In the genomic region with DNA sequence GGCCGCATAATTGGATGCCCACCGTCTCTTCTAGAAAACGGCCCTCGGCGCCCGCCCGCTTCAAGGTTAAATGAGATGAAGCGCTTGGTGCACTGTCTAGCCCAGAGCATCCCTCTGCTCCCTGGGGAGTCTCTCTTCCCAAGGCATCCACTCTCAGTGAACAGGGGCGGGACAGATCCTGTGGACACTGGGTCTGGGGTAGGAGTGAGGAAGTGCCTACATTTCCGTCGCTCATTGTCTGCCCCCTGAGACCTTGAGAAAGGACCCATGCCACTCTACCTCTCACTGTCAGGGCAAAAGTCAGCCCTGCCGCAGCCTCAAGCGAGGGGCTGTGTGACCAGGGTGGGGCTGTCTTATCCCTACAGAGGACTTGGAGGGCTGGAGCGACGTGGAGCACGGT, we compare ENCODE assay signal across 8 mouse cellular contexts. TPM values are rescaled to one million over a fixed set of nuclear protein-coding genes. Genes with fewer than 3 reads are reported as not detected.
A peak's percentile ranks its signal among the peaks of the same experiment; 100 is the strongest.
DNase-seq lines count a peak whose midpoint lies in the region; ATAC-seq and TF ChIP-seq lines count a peak whose summit lies in the region.

No protein-coding gene starts in this region.

- no peaks in the 10 kb centered on the region for H3K36me3 ChIP-seq in neural tube, embryonic 11.5 days (ENCODE audit: control insufficient read depth, insufficient read depth, low read length)
- H3K36me3 ChIP-seq in limb, embryonic 14.5 days (ENCODE audit: control insufficient read depth, insufficient read depth, low read length) = no peaks in the 10 kb centered on the region

- no peak overlapping the region for H3K27ac ChIP-seq in neural tube, embryonic 11.5 days (ENCODE audit: low read depth, low read length)
- no peak overlapping the region for H3K27ac ChIP-seq in limb, embryonic 14.5 days (replicated peaks; ENCODE audit: low read depth, low read length)

- ATAC-seq in neural tube, embryonic 11.5 days (ENCODE audit: insufficient read depth, low FRiP score, low TSS enrichment) = no peak
- no peak for ATAC-seq in limb, embryonic 14.5 days (ENCODE audit: low FRiP score, low read depth)
- ATAC-seq in megakaryocyte-erythroid progenitor cell, adult 5-6 weeks (replicated peaks; ENCODE audit: low FRiP score, low TSS enrichment, poor library complexity, severe bottlenecking) = no peak
- ATAC-seq in cerebellum, adult (ENCODE audit: insufficient number of reproducible peaks, low FRiP score, low TSS enrichment) = no peak
- no peak for ATAC-seq in frontal cortex, adult (ENCODE audit: low TSS enrichment)

- H3K9me3 ChIP-seq in neural tube, embryonic 11.5 days (ENCODE audit: control insufficient read depth, low read length) = no peaks in the 10 kb centered on the region
- H3K9me3 ChIP-seq in limb, embryonic 14.5 days (ENCODE audit: control insufficient read depth, low read length) = no peaks in the 10 kb centered on the region

- peaks cover 59% of the 10 kb centered on the region for H3K27me3 ChIP-seq in neural tube, embryonic 11.5 days (ENCODE audit: control insufficient read depth, insufficient read depth, low read length)
- H3K27me3 ChIP-seq in limb, embryonic 14.5 days (ENCODE audit: control insufficient read depth, insufficient read depth, low read length) = peaks cover 64% of the 10 kb centered on the region

- peak; percentile 34 for DNase-seq in cerebellum, adult 11-12 months
- no peak for DNase-seq in cerebellum, postnatal 36 days
- no peak for DNase-seq in neural tube, embryonic 11.5 days (ENCODE audit: low spot score)
- no peak for DNase-seq in neural tube, embryonic 10.5 days (ENCODE audit: extremely low spot score, low spot score)
- DNase-seq in limb, embryonic 14.5 days (ENCODE audit: low spot score) = no peak

- peak overlapping the region; percentile 35; the same call in 1 of the 2 replicates for H3K4me2 ChIP-seq in neural tube, embryonic 11.5 days (ENCODE audit: low read depth)
- peak overlapping the region; percentile 56; the same call in 1 of the 2 replicates for H3K4me2 ChIP-seq in limb, embryonic 14.5 days (replicated peaks; ENCODE audit: low read depth, low read length, severe bottlenecking)

- peak overlapping the region; percentile 2; the same call in 1 of the 2 replicates for H3K4me3 ChIP-seq in neural tube, embryonic 11.5 days (ENCODE audit: low read depth, low read length)
- H3K4me3 ChIP-seq in limb, embryonic 14.5 days (replicated peaks; ENCODE audit: low read length) = peak overlapping the region; percentile 33

- 2% methylated on average over 16 of the region's 16 CpGs for WGBS in neural tube, embryonic 11.5 days
- WGBS in limb, embryonic 14.5 days = 2% methylated on average over 16 of the region's 16 CpGs

- H3K4me1 ChIP-seq in neural tube, embryonic 11.5 days (ENCODE audit: control insufficient read depth, insufficient read depth, low read length) = peaks cover 16% of the 10 kb centered on the region
- 0 out of 2 replicates have a peak, but pooled peaks cover 11% of the 10 kb centered on the region for H3K4me1 ChIP-seq in limb, embryonic 14.5 days (ENCODE audit: control insufficient read depth, insufficient read depth, low read length)

- TF ChIP-seq POLR2A in limb, embryonic 14.5 days (IDR thresholded peaks at IDR 0.05; ENCODE audit: borderline replicate concordance, extremely low read depth, insufficient read depth, insufficient read length) = no peak

- H3K9ac ChIP-seq in neural tube, embryonic 11.5 days (ENCODE audit: low read length) = peak overlapping the region; percentile 4; the same call in 1 of the 2 replicates
- no peak overlapping the region for H3K9ac ChIP-seq in limb, embryonic 14.5 days (ENCODE audit: low read depth, low read length, severe bottlenecking)

RNA-seq across cellular contexts. Expression of gene Fbxo2, which starts 4.0 kb away (rescaled TPM):
- 1.3 and 2.8 TPM in 2 replicates for polyA plus RNA-seq in neural tube, embryonic 11.5 days (2014; fragmentation: Nextera tagmentation; extraction: Ambion mirVana)
- 4.2 and 4.4 TPM in 2 replicates for polyA plus RNA-seq in limb, embryonic 14.5 days (2012; rRNA removed)
- polyA plus RNA-seq in limb, embryonic 14.5 days (2014; fragmentation: Nextera tagmentation; extraction: Ambion mirVana) = 4.3 and 6.7 TPM in 2 replicates
- not detected in 2 replicates for total RNA-seq in megakaryocyte-erythroid progenitor cell, adult 5-6 weeks (2014; fragmentation: Nextera tagmentation)
- not detected in 2 replicates for total RNA-seq in megakaryocyte-erythroid progenitor cell, adult 5-6 weeks (2017)

RNA-seq across cellular contexts. Expression of gene Fbxo44, which starts 4.2 kb away (rescaled TPM):
- 59.6 and 60.8 TPM in 2 replicates for polyA plus RNA-seq in neural tube, embryonic 11.5 days (2014; fragmentation: Nextera tagmentation; extraction: Ambion mirVana)
- 21.1 and 24.7 TPM in 2 replicates for polyA plus RNA-seq in limb, embryonic 14.5 days (2012; rRNA removed)
- 8.1 and 10.8 TPM in 2 replicates for polyA plus RNA-seq in limb, embryonic 14.5 days (2014; fragmentation: Nextera tagmentation; extraction: Ambion mirVana)
- 6.0 and 6.6 TPM in 2 replicates for total RNA-seq in megakaryocyte-erythroid progenitor cell, adult 5-6 weeks (2014; fragmentation: Nextera tagmentation)
- total RNA-seq in megakaryocyte-erythroid progenitor cell, adult 5-6 weeks (2017) = 4.1 and 5.5 TPM in 2 replicates

RNA-seq across cellular contexts. Expression of gene Fbxo6, which starts 12.5 kb away (rescaled TPM):
- polyA plus RNA-seq in neural tube, embryonic 11.5 days (2014; fragmentation: Nextera tagmentation; extraction: Ambion mirVana) = 11.7 and 13.9 TPM in 2 replicates
- polyA plus RNA-seq in limb, embryonic 14.5 days (2012; rRNA removed) = 12.4 and 13.9 TPM in 2 replicates
- polyA plus RNA-seq in limb, embryonic 14.5 days (2014; fragmentation: Nextera tagmentation; extraction: Ambion mirVana) = 15.5 and 16.4 TPM in 2 replicates
- 19.7 and 25.6 TPM in 2 replicates for total RNA-seq in megakaryocyte-erythroid progenitor cell, adult 5-6 weeks (2014; fragmentation: Nextera tagmentation)
- 10.5 and 12.7 TPM in 2 replicates for total RNA-seq in megakaryocyte-erythroid progenitor cell, adult 5-6 weeks (2017)

RNA-seq across cellular contexts. Expression of gene Draxin, which starts 34.0 kb away (rescaled TPM):
- 9.8 and 10.5 TPM in 2 replicates for polyA plus RNA-seq in neural tube, embryonic 11.5 days (2014; fragmentation: Nextera tagmentation; extraction: Ambion mirVana)
- polyA plus RNA-seq in limb, embryonic 14.5 days (2012; rRNA removed) = 1.5 and 1.7 TPM in 2 replicates
- 0.45 and 0.50 TPM in 2 replicates for polyA plus RNA-seq in limb, embryonic 14.5 days (2014; fragmentation: Nextera tagmentation; extraction: Ambion mirVana)
- not detected in 2 replicates for total RNA-seq in megakaryocyte-erythroid progenitor cell, adult 5-6 weeks (2014; fragmentation: Nextera tagmentation)
- not detected in 2 replicates for total RNA-seq in megakaryocyte-erythroid progenitor cell, adult 5-6 weeks (2017)

RNA-seq across cellular contexts. Expression of gene Mad2l2, which starts 34.3 kb away (rescaled TPM):
- polyA plus RNA-seq in neural tube, embryonic 11.5 days (2014; fragmentation: Nextera tagmentation; extraction: Ambion mirVana) = 71.7 and 78.3 TPM in 2 replicates
- 55.9 and 56.9 TPM in 2 replicates for polyA plus RNA-seq in limb, embryonic 14.5 days (2012; rRNA removed)
- polyA plus RNA-seq in limb, embryonic 14.5 days (2014; fragmentation: Nextera tagmentation; extraction: Ambion mirVana) = 66.0 and 77.8 TPM in 2 replicates
- 25.1 and 28.9 TPM in 2 replicates for total RNA-seq in megakaryocyte-erythroid progenitor cell, adult 5-6 weeks (2014; fragmentation: Nextera tagmentation)
- total RNA-seq in megakaryocyte-erythroid progenitor cell, adult 5-6 weeks (2017) = 5.8 and 10.9 TPM in 2 replicates
